Mouse (Mus musculus): ENCODE measurements around the gene Dazap1.

DNA sequence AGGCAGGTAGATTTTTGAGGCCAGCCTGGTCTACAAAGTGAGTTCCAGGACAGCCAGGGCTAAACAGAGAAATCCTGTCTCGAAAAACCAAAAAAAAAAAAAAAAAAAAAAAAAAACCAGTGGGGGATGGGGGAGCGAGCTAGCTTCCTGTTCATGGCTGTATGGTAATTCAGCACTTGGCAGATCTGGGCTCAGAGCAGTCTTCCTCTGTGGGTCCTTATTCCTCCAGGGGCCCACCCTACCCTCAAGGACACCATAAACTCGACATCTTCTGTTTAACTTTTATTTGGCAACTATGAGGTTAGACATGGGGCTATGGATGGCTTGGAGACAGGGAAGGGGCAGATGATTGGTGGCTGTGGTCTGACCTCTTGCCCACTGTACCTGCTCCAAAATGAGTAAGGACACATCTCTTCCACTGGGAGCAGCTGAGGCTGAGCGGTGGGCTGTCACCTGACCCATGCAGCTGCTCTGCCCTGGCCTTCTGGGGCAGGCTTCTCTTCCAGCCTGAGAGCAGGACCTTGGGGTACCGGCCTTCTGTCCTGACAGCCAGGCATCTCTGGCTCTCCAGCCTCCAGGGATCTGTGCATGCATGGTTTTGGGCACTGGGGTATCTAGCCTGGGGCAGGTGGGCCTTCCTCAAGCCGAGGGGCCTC is 59.9 kb downstream of the Dazap1 start:
- no peak for TF ChIP-seq CTCF (conservative IDR thresholded peaks at IDR 0.05; ENCODE audit: low read length)
- no peak for TF ChIP-seq NANOG (IDR thresholded peaks at IDR 0.05; ENCODE audit: borderline replicate concordance, low read length)
- TF ChIP-seq POU5F1 (IDR thresholded peaks at IDR 0.05; ENCODE audit: borderline replicate concordance, low read length), result no peak
